Mouse (Mus musculus): ENCODE measurements at regions not wholly inside any gene's neighbourhood (a gene's known extent, or its start where the extent isn't known, plus 50 kb on each side); places are given as distances from the start of the nearest gene placed in this dataset.

- no peak for DNase-seq (ENCODE audit: low spot score in 2 of 2)
Observed at GRCm38 (mm10) chr5:64739311-64740261, 63.6 kb upstream of the Klf3 start.

- DNase-seq (ENCODE audit: low spot score in 2 of 2) = no peak
Observed at GRCm38 (mm10) chr5:64744041-64744440, 59.1 kb upstream of the Klf3 start.

DNA sequence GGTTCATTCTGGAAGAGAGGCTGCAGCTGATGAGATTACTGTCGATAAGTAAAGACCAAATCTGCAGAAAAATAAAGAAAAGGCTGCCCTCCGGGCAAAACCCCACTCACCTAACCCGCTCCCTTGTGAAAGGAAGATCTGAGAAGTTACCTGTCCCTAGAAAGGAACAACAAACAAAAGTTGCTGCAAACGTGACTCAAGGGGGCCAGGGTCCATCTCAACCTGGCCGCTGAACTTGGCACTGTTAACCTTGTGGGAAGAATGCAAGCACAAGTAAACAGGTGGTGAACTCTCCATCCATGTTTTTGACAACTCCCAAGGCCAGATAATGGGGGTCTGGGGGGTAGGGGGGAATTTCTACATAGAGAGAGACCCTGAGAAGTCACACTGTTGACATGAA, 58.7 kb upstream of the Klf3 start:
- no peak for DNase-seq (ENCODE audit: low spot score in 2 of 2)

- no peak for DNase-seq (ENCODE audit: low spot score in 2 of 2)
Observed at GRCm38 (mm10) chr5:64747461-64747860, 55.7 kb upstream of the Klf3 start.

GRCm38 (mm10) chr5:64749415-64750166, 53.6 kb upstream of the Klf3 start:
- no peak for DNase-seq (ENCODE audit: low spot score in 2 of 2)

DNA sequence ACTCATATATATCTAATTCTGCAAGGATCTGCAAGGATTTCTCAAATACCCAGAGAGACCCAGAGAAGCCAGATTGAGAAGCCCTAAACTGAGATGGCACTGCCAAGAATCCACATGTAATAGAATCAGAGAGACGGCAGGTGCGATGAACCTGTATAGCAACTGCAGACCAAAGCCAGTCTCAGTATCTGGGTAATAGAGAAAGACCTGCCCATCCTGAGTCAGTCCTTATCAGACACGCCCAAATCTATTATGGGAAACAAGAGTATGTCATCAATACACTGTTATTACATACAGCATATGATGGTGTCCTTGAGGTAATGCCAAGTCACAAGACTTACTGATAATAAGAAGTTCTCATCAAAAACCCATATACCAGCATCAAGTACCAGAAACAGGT, 52.8 kb upstream of the Klf3 start:
- DNase-seq (ENCODE audit: low spot score in 2 of 2) = no peak

DNA sequence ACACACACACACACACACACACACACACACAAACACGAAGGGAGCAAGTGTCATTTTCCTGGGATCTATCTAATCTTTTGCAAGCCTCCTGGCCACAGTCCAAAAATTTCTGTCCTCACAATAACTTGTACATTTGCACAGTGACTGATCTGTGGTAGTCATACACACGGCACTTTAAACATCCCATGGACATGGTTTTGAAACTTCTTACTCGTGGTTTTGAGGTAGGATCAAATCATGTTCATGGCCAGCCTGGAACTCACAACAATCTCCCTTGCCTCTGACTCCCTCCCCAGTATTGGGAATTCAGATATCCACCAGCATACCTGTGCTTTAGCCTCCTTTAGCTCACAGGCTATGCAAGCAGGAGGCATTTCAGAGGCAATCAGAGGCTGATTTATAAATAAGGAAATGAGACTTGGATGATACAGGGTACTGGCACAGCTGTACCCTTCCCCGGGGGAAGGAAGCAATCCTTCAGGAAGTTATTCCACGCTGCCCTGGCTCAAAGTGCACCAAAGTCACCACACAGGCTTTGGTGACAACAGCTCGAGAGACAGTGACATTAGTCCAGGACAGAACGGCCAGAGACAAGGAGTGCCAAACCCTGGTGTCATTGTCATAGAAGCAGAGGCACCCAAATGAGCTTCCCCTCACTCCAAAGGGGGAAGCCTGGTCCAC, 52.1 kb upstream of the Klf3 start:
- no peak for DNase-seq (ENCODE audit: low spot score in 2 of 2)

GRCm38 (mm10) chr5:64753142-64753750, 49.9 kb upstream of the Klf3 start:
- DNase-seq (ENCODE audit: low spot score in 2 of 2) = no peak

All from right cerebral cortex, postnatal 10 days (tissue).